Mouse (Mus musculus): ENCODE measurements around the gene Ric3. TPM values are rescaled to one million over a fixed set of nuclear protein-coding genes. Genes with fewer than 3 reads are reported as not detected.
A peak's percentile ranks its signal among the peaks of the same experiment; 100 is the strongest.
"Not testable (repeated sequence)": the region's sequence is repeated elsewhere in the genome, so short reads cannot be mapped to it uniquely, and the experiment has no call there.

The Ric3 gene
- polyA plus RNA-seq (2014; fragmentation: Nextera tagmentation; extraction: Ambion mirVana) = 3.8 and 5.4 TPM in 2 replicates

DNA sequence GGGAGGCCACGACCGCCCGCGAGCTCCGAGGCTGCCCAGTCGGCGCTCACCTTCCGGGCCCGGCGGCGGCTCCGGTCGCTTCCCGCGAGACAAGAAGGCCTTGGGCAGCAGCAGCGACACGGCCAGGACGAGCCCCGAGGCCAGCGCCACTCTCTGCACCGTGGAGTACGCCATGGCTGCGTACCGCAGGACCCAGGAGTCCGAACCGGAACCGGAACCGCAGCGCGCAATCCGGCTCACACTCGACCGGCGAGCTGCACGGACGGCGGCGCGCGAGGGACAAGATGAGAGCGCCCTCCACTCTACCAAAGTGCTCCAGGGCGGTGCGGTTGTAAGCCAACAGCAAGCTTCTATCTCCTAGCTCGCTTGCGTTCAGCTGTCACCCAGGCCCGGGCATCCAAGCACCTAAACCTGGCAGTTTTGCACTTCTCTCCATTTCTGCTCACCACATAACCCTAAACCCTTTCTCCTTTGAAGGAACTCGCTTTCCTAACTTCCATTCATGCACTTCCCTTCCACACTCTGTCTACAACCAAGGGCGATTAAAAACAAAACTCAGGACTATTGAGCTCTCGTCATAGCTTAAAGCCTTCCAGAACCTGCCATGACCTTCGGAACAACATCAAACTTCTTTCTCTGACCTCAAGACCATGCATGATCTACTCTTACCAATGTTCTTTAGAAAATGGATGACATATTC is at the start of gene Ric3:
Ric3 (minus strand) TSS at position 219 of the 700 bp plus-strand sequence.
- Histone ChIP-seq H3K4me2 (replicated peaks; ENCODE audit: low read depth, low read length) (peak within 1 kb of the TSS; percentile 51), H3K4me1 (ENCODE audit: control insufficient read depth, insufficient read depth, low read length) (0 out of 2 replicates have a peak, but pooled peaks cover 5% of the 10 kb centered on the region), H3K9ac (replicated peaks; ENCODE audit: low read depth, low read length) (no peak within 1 kb of the TSS), H3K36me3 (ENCODE audit: control insufficient read depth, insufficient read depth, low read length) (no peaks in the 10 kb centered on the region), H3K27me3 (ENCODE audit: control insufficient read depth, insufficient read depth, low read length) (peaks cover 8% of the 10 kb centered on the region; the same call in 1 of the 2 replicates), H3K9me3 (ENCODE audit: control insufficient read depth, low read depth, low read length) (no peaks in the 10 kb centered on the region), H3K4me3 (ENCODE audit: low read depth, low read length) (peak within 1 kb of the TSS; percentile 47), H3K27ac (ENCODE audit: low read length) (no peak within 1 kb of the TSS)
- 4% methylated on average over 50 of the region's 50 CpGs for WGBS
- ATAC-seq (ENCODE audit: insufficient number of reproducible peaks, insufficient read depth, low FRiP score, low read depth) = peak; percentile 18; the same call in 1 of the 2 replicates

GRCm38 (mm10) chr7:109131565-109131964 is 48.4 kb upstream of the Ric3 start:
- H3K9me3 ChIP-seq (ENCODE audit: control insufficient read depth, low read depth, low read length) = no peaks in the 10 kb centered on the region
- H3K27me3 ChIP-seq (ENCODE audit: control insufficient read depth, insufficient read depth, low read length) = no peaks in the 10 kb centered on the region
- H3K36me3 ChIP-seq (ENCODE audit: control insufficient read depth, insufficient read depth, low read length) = no peaks in the 10 kb centered on the region
- H3K4me2 ChIP-seq (replicated peaks; ENCODE audit: low read depth, low read length) = no peak overlapping the region
- H3K27ac ChIP-seq (ENCODE audit: low read length) = no peak overlapping the region
- no peaks in the 10 kb centered on the region for H3K4me1 ChIP-seq (ENCODE audit: control insufficient read depth, insufficient read depth, low read length)
- no peak overlapping the region for H3K9ac ChIP-seq (replicated peaks; ENCODE audit: low read depth, low read length)
- 80% methylated on average over 2 of the region's 2 CpGs for WGBS
- no peak overlapping the region for H3K4me3 ChIP-seq (ENCODE audit: low read depth, low read length)
- ATAC-seq (ENCODE audit: insufficient number of reproducible peaks, insufficient read depth, low FRiP score, low read depth) = no peak

DNA sequence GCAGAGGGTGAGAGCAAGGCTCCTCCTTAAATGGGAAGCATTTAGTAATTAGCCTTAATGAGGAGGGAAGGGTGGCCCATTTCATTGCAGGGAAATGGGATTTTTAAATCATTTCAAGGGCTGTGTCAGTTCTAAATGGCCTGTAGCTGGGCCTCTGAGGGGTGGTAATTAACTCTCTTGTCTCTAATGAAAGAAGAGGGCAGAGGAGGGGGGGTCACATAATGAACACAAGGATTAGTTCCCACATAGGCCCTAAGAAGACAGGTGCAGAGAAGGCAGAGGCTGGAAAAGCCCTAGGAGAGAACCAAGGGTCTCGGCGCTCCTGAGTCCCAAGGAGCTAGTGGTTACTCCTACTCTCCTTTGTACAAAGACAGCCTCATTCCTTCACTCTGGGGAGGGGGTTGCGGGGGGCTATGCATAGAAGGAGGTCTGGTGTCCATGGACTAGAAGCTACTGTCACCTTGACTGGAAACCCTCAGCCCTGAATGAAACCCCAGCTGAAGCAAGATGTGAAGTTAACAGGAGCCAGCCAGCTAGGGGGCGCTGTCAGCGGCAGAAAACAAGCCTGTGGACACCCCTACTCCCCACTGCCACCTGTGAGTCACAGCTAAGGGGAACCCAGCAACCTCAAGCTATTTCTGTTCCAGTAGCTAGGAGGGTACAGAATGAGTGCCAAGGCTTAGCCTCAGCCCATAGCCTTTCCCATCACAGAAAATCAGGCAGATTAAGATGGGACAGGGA is 47.0 kb upstream of the Ric3 start:
- no peak overlapping the region for H3K4me2 ChIP-seq (replicated peaks; ENCODE audit: low read depth, low read length)
- H3K27ac ChIP-seq (ENCODE audit: low read length) = no peak overlapping the region
- no peak overlapping the region for H3K4me3 ChIP-seq (ENCODE audit: low read depth, low read length)
- H3K27me3 ChIP-seq (ENCODE audit: control insufficient read depth, insufficient read depth, low read length) = no peaks in the 10 kb centered on the region
- no peak for ATAC-seq (ENCODE audit: insufficient number of reproducible peaks, insufficient read depth, low FRiP score, low read depth)
- no peaks in the 10 kb centered on the region for H3K4me1 ChIP-seq (ENCODE audit: control insufficient read depth, insufficient read depth, low read length)
- H3K9me3 ChIP-seq (ENCODE audit: control insufficient read depth, low read depth, low read length) = no peaks in the 10 kb centered on the region
- no peaks in the 10 kb centered on the region for H3K36me3 ChIP-seq (ENCODE audit: control insufficient read depth, insufficient read depth, low read length)
- WGBS = 77% methylated on average over 5 of the region's 5 CpGs
- no peak overlapping the region for H3K9ac ChIP-seq (replicated peaks; ENCODE audit: low read depth, low read length)

GRCm38 (mm10) chr7:109129442-109129841 is 46.3 kb upstream of the Ric3 start:
- no peak for ATAC-seq (ENCODE audit: insufficient number of reproducible peaks, insufficient read depth, low FRiP score, low read depth)

DNA sequence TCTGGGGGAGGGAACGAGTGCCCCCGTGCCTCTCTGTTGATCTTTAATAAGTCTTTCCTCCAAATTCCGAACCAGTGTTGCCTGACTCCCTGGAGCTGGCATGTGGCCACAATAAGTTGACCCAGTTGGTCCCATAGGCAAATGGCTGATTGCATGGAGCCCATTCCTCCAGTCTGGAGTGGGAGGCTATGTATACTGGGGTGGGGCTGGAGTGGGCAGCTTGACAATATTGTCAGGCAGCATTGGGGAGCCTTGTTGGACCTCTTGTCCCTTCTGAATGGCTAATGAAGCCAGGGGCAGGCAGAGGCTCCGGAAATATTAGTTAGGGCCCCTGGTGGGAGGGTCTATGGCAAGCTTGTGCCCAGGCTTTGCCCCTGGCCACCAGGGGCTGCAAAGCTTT is 32.8 kb upstream of the Ric3 start:
- H3K27ac ChIP-seq (ENCODE audit: low read length) = no peak overlapping the region
- no peak overlapping the region for H3K4me2 ChIP-seq (replicated peaks; ENCODE audit: low read depth, low read length)
- H3K9ac ChIP-seq (replicated peaks; ENCODE audit: low read depth, low read length) = no peak overlapping the region
- WGBS = 67% methylated on average over 4 of the region's 4 CpGs
- no peaks in the 10 kb centered on the region for H3K36me3 ChIP-seq (ENCODE audit: control insufficient read depth, insufficient read depth, low read length)
- H3K4me1 ChIP-seq (ENCODE audit: control insufficient read depth, insufficient read depth, low read length) = no peaks in the 10 kb centered on the region
- ATAC-seq (ENCODE audit: insufficient number of reproducible peaks, insufficient read depth, low FRiP score, low read depth) = no peak
- H3K9me3 ChIP-seq (ENCODE audit: control insufficient read depth, low read depth, low read length) = no peaks in the 10 kb centered on the region
- H3K4me3 ChIP-seq (ENCODE audit: low read depth, low read length) = no peak overlapping the region
- H3K27me3 ChIP-seq (ENCODE audit: control insufficient read depth, insufficient read depth, low read length) = no peaks in the 10 kb centered on the region

More at GRCm38 (mm10) chr7:109129442-109129841, 46.3 kb upstream of the Ric3 start:
- Histone ChIP-seq H3K9ac (replicated peaks; ENCODE audit: low read depth, low read length) (no peak overlapping the region), H3K27ac (ENCODE audit: low read length) (no peak overlapping the region), H3K36me3 (ENCODE audit: control insufficient read depth, insufficient read depth, low read length) (no peaks in the 10 kb centered on the region), H3K4me3 (ENCODE audit: low read depth, low read length) (no peak overlapping the region), H3K4me1 (ENCODE audit: control insufficient read depth, insufficient read depth, low read length) (no peaks in the 10 kb centered on the region), H3K9me3 (ENCODE audit: control insufficient read depth, low read depth, low read length) (no peaks in the 10 kb centered on the region), H3K27me3 (ENCODE audit: control insufficient read depth, insufficient read depth, low read length) (no peaks in the 10 kb centered on the region), H3K4me2 (replicated peaks; ENCODE audit: low read depth, low read length) (no peak overlapping the region)

GRCm38 (mm10) chr7:109115488-109115887 is 32.4 kb upstream of the Ric3 start:
- not testable (repeated sequence) for H3K4me3 ChIP-seq (ENCODE audit: low read depth, low read length); H3K9ac ChIP-seq (replicated peaks; ENCODE audit: low read depth, low read length); H3K9me3 ChIP-seq (ENCODE audit: control insufficient read depth, low read depth, low read length); H3K4me1 ChIP-seq (ENCODE audit: control insufficient read depth, insufficient read depth, low read length); H3K27me3 ChIP-seq (ENCODE audit: control insufficient read depth, insufficient read depth, low read length); H3K27ac ChIP-seq (ENCODE audit: low read length); H3K4me2 ChIP-seq (replicated peaks; ENCODE audit: low read depth, low read length); H3K36me3 ChIP-seq (ENCODE audit: control insufficient read depth, insufficient read depth, low read length)
- WGBS = 55% methylated on average over 1 of the region's 4 CpGs
- ATAC-seq (ENCODE audit: insufficient number of reproducible peaks, insufficient read depth, low FRiP score, low read depth) = 0 out of 2 replicates have a peak, but pooled peaks have one; percentile 61

- ATAC-seq (ENCODE audit: insufficient number of reproducible peaks, insufficient read depth, low FRiP score, low read depth) = peak; percentile 69; the same call in 1 of the 2 replicates
- Histone ChIP-seq H3K4me3 (ENCODE audit: low read depth, low read length) (no peak overlapping the region), H3K4me2 (replicated peaks; ENCODE audit: low read depth, low read length) (no peak overlapping the region), H3K27ac (ENCODE audit: low read length) (no peak overlapping the region), H3K27me3 (ENCODE audit: control insufficient read depth, insufficient read depth, low read length) (no peaks in the 10 kb centered on the region), H3K9ac (replicated peaks; ENCODE audit: low read depth, low read length) (no peak overlapping the region), H3K36me3 (ENCODE audit: control insufficient read depth, insufficient read depth, low read length) (no peaks in the 10 kb centered on the region), H3K4me1 (ENCODE audit: control insufficient read depth, insufficient read depth, low read length) (no peaks in the 10 kb centered on the region), H3K9me3 (ENCODE audit: control insufficient read depth, low read depth, low read length) (no peaks in the 10 kb centered on the region)
- WGBS = 32% methylated on average over 10 of the region's 10 CpGs
Measured at GRCm38 (mm10) chr7:109114950-109115349, 31.8 kb upstream of the Ric3 start.

DNA sequence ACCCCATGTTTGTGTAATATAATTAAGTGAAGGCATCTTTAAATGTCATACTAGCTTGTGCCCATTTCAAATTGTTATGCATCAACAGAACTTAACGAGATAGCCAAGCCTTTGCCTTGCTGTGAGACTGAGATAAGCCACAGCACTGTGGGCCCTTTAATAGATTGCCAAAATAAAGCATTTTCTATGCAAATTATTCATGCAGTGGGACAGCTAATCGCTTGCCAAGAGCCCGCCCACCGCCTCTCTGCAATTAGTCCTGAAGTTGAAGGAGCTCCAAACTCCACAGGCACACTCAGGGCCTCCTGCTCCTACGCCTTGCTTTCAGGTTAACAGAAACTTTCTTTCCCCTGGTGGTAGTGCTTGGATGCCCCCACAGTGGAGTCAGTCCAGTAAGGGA is 27.9 kb upstream of the Ric3 start:
- H3K9me3 ChIP-seq (ENCODE audit: control insufficient read depth, low read depth, low read length) = no peaks in the 10 kb centered on the region
- H3K4me2 ChIP-seq (replicated peaks; ENCODE audit: low read depth, low read length) = no peak overlapping the region
- no peak overlapping the region for H3K9ac ChIP-seq (replicated peaks; ENCODE audit: low read depth, low read length)
- H3K36me3 ChIP-seq (ENCODE audit: control insufficient read depth, insufficient read depth, low read length) = no peaks in the 10 kb centered on the region
- H3K4me1 ChIP-seq (ENCODE audit: control insufficient read depth, insufficient read depth, low read length) = no peaks in the 10 kb centered on the region
- 75% methylated on average over 5 of the region's 5 CpGs for WGBS
- ATAC-seq (ENCODE audit: insufficient number of reproducible peaks, insufficient read depth, low FRiP score, low read depth) = peak; percentile 46; the same call in 1 of the 2 replicates
- H3K27ac ChIP-seq (ENCODE audit: low read length) = no peak overlapping the region
- no peaks in the 10 kb centered on the region for H3K27me3 ChIP-seq (ENCODE audit: control insufficient read depth, insufficient read depth, low read length)
- no peak overlapping the region for H3K4me3 ChIP-seq (ENCODE audit: low read depth, low read length)

Data from stomach, embryonic 14.5 days (tissue).